Mouse (Mus musculus) mouse embryonic stem cell (cell line): Measurements from ENCODE around the gene Fbxo5.

ENCODE experiments used
- in situ Hi-C, 2 experiments: fragments of 300-500 bp; cut with MboI; formaldehyde crosslinking; loops; 1 replicate in 1 of 2; 3 replicates in 1 of 2; pipeline ENCODE4 v1.14.3; 2019 to 2020; ENCODE audit warnings: low sequenced_read_pairs in 2 of 2, low pct_unique_long_range_greater_than_20kb in 1 of 2, mixed read lengths in 1 of 2; ENCODE audit not compliant: unreplicated experiment in 1 of 2

Gene Fbxo5

DNA sequence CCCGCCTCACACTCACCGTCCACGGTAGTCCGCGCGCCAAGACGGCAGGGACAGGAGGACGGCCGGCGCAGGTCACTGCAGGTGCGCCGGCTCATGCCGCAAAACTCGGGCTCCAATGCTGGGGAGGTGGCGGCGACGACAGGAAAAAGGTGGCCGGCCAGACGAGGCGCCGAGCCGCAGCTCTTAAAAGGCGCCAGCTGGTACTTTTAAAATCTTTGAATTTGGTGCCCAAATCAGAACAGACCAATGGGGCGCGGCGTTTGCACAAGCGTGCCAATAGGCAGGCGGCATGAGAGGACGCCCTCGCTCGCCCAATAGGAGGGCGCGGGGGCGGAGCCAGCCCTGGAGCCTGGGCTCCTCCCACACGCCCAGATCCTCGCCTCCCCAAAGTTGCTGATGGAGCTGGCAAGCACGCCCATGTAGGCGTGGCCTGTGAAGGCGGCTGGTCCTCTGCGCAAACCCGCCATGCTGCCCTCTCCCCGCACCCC is at the start of gene Fbxo5:
Fbxo5 (minus strand) TSS at position 358 of the 488 bp plus-strand sequence.
- in situ Hi-C loops: no loop called here

- in situ Hi-C loops: no loop called here
Measured at GRCm38 (mm10) chr10:5853290-5853868, 48.0 kb upstream of the Fbxo5 start.

- in situ Hi-C loops: no loop called here
Measured at GRCm38 (mm10) chr10:5846939-5847338, 41.5 kb upstream of the Fbxo5 start.

DNA sequence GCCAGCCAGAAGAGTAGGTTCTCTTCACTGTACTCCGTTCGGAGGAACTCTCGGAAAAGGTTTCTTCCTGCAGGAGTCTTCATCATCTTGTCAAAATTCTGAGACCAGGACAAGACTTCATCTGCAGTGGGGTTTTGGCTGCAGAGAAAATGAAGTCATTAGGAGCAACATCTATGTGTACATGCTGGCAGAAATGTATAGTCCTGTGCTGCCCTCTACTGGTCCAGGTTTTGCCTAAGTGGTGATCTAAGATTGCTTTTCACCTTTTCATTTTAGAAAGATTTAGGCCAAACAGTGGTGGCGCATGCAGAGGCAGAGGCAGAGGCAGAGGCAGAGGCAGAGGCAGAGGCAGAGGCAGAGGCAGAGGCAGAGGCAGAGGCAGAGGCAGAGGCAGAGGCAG is 36.0 kb upstream of the Fbxo5 start:
- in situ Hi-C loops: no loop called here

GRCm38 (mm10) chr10:5826336-5827025 is 21.1 kb upstream of the Fbxo5 start:
- in situ Hi-C loops: no loop called here

GRCm38 (mm10) chr10:5824779-5825178 is 19.4 kb upstream of the Fbxo5 start:
- in situ Hi-C loops: no loop called here

DNA sequence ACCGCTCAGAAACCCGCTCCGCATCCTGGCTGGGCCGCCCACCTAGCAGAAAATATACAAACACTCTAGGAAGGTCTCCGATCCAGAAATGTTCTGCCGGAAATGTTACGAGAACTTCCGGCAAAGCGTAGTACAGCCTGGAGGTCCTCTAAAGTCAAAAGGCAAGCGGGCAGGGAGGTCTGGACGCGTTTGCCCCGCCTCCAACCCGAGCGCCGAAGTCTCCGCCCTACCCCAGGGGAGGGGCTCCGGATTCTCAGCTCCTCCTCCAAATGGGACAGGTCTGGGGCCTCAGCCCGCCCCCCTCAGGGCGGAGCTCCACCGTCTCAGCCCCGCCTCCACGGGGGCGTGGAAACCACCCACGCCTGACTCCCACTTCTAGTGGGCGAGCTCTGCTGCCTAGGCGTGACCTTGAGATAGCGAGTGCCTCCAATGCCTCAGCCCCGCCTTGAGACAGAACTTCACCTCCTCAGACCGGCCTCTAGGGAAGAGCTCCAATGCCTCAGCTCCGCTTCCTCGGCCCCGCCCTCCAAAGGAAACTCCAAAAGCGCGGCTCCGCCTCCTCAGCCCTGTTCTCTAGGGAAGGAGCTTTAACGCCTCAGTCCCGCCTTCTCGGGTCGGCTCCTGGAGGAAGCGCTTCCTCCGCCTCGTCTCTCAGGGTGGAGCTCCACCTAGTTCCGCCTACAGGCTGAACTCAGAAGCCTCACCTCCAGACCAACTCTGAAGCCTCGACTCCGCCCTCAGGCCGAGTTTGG is 18.5 kb upstream of the Fbxo5 start, which contains the start of gene Mtrf1l:
Mtrf1l (minus strand) TSS at position 171 of the 752 bp plus-strand sequence.
- in situ Hi-C loops: no loop called here

DNA sequence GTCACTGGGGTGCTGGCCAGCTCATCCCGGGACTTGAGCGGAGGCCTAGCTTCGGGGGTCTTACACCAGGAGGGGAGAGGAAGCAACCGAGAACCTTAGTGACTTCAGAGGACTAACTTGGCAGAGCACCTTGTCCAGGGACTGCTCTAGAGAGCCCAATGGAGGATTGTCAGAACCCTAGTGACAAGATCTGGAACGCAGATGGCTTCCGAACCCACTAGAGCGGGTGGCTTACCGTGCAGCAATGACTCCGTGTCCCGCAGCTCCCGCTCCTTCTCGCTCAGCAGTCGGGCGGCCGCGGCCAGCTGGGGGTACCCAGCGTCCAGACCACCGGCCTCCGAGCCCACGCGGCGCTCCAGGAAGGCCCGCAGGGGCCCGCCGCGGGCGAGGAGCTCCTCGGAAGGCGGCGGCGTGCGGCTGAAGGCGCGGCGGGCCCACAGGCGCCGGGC is 17.9 kb upstream of the Fbxo5 start:
- in situ Hi-C loops: no loop called here

DNA sequence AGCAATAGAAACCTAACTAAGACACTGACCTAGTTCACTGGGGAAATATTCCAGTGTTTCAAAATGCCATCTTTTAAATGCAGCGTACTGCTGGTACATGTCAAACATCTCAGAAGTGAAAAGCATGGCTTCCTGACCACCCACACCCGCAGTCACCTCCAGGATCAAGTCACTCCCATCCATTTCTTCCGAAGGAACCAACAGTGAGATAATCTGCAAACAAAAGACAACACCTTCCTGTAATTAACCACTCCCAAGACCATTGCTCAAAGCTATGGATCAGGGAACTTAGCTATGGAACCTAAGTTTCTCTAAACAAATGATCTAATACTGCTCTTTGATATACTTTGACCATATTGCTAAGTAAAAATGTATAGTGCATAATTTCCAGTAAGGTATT is 13.4 kb upstream of the Fbxo5 start:
- in situ Hi-C loops: no loop called here

- in situ Hi-C loops: no loop called here
Measured at GRCm38 (mm10) chr10:5815968-5816367, 10.6 kb upstream of the Fbxo5 start.

DNA sequence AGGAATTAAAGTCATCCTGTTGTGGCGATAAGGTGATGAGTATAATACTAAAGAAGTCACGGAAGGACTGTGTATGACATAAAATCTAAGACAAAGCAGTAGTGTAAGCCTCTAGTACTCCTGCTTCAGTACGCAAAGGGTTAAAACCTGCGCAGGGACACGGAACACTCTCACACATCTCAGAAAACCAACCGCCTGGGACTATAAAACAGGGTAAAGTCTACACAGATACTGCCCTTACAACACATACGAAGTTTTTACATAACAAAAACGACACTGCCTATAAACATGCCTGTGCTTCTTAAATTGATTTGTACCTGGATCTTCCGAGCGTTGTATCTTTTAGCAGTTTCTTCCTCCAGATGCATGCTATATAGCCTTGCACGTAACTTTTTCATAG is 8.3 kb upstream of the Fbxo5 start:
- in situ Hi-C loops: no loop called here

- in situ Hi-C loops: no loop called here
Measured at GRCm38 (mm10) chr10:5807683-5808082, 2.3 kb upstream of the Fbxo5 start.

GRCm38 (mm10) chr10:5806996-5807395 is 1.6 kb upstream of the Fbxo5 start:
- in situ Hi-C loops: no loop called here

- in situ Hi-C loops: no loop called here
Measured at GRCm38 (mm10) chr10:5806416-5806815, 1.0 kb upstream of the Fbxo5 start.

GRCm38 (mm10) chr10:5805731-5806307 is 419 bp upstream of the Fbxo5 start:
- in situ Hi-C loops: no loop called here

DNA sequence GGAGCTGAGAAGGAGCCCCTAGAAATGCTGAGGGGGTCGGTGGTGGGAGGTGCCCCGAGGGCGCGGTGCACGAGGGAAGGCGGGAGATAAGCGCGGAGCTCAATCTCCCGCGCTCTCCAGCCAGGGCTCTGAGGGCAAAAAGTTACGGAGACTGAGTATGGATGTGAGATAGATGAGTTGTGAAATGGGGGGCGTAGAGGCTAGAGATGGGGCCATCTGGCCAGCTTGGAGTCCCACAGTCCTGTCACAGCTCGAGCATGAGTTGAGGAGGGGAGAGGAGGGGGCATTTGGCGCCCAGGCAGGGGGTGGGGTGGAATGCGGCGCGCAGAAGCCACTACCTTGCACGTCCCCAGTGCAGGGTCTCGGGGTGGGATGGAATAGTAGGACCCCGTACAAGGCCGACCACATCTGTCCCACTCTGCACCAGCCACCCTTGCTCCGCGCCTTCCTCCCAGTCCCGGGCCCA is 676 bp downstream of the Fbxo5 start:
- in situ Hi-C loops: no loop called here

GRCm38 (mm10) chr10:5803739-5804138 is 1.7 kb downstream of the Fbxo5 start:
- in situ Hi-C loops: no loop called here

DNA sequence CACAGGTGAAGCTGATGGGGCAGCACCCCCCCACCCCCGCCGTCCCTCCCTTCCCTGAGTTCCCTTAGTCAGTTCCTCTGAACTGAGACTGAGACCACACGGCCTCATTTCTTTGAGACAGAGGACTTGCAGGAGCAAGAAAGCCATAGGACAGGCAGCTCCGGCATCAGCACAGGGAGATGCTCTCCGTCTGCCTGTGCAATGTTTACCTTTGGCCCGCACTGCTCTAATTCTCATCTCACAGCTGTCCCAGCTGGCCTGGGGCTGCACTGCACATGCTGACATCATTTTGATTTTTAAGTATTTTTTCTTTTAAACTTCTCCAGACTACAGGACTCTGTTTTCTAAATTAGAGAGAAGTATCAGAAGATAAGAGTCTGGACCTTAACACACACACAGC is 2.5 kb downstream of the Fbxo5 start:
- in situ Hi-C loops: no loop called here

DNA sequence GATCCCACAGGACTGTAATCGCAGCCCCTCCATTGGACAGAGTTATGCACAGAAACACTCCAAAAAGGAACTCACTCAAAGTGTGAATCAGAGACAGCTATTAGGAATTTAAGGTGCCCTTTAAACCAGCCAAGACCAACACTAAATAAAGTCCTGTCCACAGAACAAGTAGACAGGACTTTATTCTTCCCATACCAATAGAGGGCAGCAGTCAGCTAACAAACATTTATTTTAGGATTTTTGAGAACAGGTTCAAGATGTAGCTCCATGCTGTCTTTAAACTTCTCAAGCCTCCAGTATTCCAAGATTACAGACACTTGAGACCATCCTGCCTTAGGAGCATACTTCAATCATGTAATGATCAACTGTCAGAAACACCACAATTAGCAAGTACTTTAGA is 4.9 kb downstream of the Fbxo5 start:
- in situ Hi-C loops: no loop called here
